Mouse (Mus musculus): ENCODE results near the gene Eif3f.

Eif3f gene

DNA sequence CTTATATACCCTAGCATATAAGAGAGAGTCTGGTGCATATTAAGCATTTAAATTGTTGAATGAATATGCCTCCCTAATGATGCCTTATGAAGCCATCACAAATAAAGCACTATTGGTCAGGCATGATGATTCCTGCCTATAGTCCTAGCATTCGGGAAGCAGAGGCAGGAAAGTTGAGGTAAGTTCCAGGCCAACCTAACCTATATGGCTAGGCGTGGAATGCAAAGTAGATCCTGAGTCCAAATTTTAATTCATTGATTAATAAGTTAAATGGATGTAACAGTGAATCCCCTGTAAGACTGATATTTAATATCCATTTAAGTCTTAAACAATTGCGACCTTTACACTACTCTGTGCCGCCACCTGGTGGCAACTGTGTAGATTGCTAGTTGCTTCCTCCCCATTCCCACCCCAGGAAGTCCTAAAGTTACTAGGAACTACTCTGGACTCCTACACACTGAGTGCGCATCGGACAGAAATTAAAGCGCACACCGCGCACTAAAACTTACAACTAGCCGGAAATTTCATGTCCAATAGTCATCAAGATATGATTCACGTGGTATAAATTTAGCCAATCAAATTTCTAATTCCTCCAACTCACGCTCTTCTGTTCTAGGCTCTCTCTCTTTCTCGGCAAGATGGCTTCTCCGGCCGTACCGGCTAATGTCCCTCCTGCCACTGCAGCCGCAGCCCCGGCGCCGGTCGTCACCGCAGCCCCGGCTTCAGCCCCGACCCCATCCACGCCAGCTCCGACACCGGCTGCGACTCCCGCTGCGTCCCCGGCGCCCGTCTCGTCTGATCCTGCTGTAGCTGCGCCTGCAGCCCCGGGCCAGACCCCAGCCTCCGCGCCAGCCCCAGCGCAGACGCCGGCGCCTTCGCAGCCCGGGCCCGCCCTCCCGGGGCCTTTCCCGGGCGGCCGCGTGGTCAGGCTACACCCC, at the start of gene Eif3f:
TSS of gene Eif3f (plus strand) at position 624 of the 938 bp plus-strand sequence.
- DNase-seq (ENCODE audit: extremely low read depth, low read depth, low spot score): peak; percentile 95

DNA sequence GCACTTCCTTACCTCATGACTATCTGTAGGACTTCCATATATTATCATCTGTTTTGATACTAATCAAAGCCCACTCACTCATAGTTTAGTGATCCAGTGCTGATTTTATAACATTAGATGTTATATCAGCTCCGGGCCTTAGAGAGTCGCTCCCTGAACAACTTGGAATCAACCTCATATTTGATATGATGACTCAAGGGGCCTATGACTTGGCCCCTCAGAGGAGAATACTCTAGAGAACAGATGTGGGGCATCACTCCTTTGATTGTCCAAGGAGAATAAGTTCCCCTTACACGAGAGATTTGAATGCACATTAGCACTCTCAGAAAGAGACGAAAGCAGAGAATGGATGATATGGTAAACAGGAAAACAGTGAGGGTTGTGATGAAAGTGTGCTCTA, 49.3 kb upstream of the Eif3f start, which contains the start of gene Olfr518:
TSS of gene Olfr518 (minus strand) at position 101 of the 400 bp plus-strand sequence.
- no peak for DNase-seq (ENCODE audit: extremely low read depth, low read depth, low spot score)

DNA sequence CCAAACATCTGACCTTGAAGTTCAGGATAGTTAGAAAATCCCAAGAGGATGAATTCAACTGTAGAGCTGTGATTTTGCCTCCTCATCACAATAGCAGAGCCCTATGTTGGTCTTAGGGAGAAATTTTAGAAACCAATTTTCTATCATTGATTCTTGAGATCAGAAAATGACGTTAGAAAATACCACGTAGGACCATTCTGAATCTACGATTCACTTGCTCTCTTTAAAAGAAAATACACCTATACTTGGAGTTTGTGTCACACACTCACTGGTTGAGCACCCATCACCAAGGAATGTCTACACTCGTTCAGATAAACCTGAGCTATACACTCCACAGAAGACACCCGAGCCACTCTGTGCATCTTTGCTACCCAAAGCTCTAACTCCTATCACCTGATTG, 39.9 kb upstream of the Eif3f start, which contains the start of gene Olfr519:
TSS of gene Olfr519 (minus strand) at position 101 of the 400 bp plus-strand sequence.
- DNase-seq (ENCODE audit: extremely low read depth, low read depth, low spot score): no peak

DNA sequence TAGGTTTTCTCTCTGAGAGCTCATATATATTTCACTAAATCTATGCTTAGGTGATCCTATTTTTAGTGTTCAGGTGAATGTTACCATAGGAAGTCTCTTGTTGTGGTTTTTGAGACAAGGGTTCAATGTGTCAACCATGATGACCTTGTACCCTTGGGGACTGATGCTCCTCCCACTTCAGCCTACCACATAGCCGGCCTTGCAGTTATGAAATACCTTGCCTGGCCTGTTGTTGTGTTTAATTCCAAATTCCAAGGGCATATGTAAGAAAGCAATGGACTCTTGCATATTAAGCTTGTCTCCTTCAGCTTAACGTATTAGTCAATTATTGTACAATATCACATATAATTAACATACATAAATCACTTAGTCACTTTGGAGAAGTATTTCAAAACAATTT, 30.2 kb upstream of the Eif3f start:
- DNase-seq (ENCODE audit: extremely low read depth, low read depth, low spot score): no peak

DNA sequence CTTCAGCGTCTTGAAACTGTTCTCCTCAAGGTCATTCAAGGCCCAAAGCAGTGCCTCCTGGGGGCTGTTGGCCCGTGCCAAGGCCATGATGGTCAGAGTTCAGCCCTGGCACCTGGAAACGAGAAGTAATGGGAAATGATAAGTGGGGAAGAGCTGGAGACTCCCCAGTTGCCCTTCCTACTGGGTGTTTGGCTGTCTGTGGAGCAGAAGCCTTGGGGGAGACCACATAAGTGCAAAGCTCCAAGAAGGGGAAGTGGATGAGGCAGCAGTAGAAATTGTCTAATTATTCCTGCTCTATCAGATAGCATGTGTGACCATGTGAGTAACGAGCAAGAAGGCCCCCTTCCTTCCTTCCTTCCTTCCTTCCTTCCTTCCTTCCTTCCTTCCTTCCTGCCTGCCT, 7.2 kb upstream of the Eif3f start:
- no peak for DNase-seq (ENCODE audit: extremely low read depth, low read depth, low spot score)

DNA sequence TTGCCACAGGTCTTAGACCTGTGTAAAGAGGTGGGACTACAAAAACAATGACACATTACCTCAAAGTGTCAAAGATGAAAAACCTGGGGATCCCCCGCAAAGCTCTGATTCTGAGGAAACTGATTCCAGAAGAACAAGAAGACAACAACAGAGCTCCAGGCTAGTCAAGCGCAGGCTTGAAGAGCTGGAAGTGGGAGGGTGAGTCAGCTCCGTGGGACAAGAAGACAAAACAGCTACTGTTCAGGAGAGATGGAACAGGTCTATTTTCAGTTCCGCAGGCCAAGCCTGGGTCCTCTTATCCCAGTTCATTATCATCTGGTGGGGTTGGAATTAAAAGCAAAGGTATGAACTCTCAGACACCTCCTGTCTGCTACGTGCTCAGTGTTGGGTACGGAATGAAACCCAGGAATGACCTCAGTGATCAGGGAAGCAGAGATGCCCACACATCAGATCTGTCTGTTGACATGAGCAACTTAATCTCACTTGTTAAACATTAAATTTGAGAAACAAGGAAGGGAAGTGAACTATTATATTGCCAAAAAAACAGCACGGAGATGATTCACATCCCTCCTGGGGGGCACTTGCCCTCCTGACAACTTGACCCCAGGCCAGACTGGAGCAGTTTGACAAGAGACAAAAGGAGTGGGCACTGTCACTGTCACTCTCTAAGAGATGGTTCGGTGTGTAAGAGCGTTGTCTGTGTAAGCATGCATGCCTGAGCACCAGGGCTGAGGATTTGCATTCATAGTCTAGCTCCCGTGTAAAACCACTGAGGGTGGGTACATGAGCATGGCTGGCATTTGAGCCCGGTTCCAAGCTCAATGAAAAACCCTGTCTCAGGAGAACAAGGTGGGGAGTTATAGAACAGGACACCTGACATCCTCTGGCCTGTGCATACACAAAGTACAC, 5.7 kb upstream of the Eif3f start:
- peak; percentile 43 for DNase-seq (ENCODE audit: extremely low read depth, low read depth, low spot score)

DNA sequence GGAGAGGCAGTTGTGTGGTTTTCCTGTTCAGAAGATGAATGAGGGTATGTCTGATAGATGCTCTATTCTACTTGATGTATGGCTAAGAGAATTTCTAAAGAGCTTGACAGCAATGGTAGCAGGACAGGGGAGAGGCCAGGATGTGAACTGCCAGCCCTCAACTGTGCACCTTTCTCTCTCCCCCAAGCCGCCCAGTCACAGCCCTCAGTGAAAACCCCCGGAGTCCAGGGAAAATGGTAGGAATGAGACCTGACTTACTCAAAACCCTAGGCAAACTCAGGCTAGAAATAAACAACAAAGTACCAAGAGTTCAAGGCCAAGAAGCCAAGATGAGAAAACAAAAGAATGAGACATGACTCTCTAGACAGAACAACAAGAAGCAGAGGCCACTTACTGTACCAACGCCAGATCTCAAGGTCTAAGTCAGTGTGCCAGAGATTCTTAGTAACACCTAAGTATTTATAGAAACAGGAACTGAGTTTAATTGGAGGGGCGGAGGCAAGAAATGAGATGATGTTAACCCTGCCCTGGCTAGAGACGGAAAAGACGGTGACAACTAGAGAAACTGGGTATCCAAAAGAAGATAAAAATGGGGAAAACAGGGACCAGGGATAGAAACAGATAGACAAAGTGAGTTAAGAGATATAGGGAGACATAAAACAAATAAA, 4.4 kb upstream of the Eif3f start, which contains the start of gene Nlrp10:
TSS of gene Nlrp10 (minus strand) at position 453 of the 668 bp plus-strand sequence.
- DNase-seq (ENCODE audit: extremely low read depth, low read depth, low spot score): no peak

DNA sequence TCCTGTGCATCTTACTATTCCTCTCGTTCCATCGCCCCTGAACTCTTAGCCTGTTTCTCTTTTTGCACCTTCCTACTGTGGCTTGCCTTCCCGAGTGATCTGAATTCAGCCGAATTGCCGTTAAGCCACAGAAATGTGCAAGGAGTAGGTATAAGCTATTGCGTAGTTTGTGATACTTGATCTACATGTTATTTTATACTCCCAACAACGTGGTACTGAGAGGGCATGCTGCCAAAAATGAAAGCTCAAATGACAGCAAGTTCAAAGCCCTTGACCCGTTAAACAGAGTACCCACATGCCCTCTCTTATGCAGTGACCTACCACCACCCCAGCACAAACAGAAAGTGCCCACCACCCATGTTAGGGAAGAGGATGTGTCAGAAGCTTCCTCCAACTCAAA, 619 bp downstream of the Eif3f start:
- DNase-seq (ENCODE audit: extremely low read depth, low read depth, low spot score): no peak

DNA sequence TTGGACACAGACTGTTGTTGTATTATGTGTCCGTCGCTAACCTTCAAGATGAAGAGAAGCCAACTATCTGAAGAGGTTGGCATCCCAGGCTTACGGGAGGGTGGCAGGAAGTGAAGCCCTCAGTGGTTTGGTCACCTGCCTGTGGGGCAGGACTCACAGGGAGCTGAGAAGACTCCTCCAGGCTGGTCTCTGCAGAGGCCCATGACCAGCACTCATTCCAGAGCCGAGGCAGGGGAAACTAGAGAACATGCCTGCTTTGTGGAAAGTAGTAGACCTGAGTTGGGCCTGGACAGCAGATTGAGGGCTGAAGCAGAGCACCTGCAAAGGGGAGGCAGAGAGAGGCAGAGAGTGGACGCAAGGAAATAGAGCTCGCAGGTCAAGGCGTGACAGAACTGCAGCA, 1.2 kb downstream of the Eif3f start:
- no peak for DNase-seq (ENCODE audit: extremely low read depth, low read depth, low spot score)

DNA sequence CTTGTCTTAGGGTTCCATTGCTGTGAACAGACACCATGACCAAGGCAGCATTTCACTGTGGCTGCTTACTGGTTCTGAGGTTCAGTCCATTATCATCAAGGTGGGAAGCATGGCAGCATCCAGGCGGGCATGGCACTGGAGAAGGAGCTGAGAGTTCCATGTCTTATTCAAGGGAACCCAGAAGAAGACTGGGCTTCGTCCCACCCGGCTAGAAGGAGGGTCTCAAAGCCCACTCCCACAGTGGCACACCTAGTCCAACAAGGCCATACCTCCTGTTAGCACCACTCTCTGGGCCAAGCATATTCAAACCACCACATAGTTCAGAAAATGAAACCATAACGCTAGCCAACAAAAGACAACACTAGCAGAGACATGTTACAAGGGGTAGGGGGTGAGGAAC, 2.4 kb downstream of the Eif3f start:
- no peak for DNase-seq (ENCODE audit: extremely low read depth, low read depth, low spot score)

DNA sequence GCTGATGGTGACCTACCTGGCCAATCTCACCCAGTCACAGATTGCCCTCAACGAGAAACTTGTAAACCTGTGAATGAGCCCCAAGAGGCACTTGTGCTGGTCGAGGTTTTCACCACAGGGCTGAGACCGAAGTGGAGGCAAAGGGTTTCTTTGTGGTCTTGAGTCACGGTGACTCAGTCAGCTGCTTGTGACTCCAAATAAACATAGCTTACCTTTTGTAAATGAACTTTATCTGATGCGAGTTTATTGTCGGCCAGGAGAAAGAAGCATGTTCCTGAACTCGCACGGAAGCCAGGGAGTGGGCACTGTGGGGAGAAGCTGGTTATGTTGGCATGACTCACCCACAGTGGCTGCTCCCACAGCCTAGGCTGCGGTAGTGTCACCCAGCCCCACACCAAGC, 7.2 kb downstream of the Eif3f start:
- DNase-seq (ENCODE audit: extremely low read depth, low read depth, low spot score): no peak

DNA sequence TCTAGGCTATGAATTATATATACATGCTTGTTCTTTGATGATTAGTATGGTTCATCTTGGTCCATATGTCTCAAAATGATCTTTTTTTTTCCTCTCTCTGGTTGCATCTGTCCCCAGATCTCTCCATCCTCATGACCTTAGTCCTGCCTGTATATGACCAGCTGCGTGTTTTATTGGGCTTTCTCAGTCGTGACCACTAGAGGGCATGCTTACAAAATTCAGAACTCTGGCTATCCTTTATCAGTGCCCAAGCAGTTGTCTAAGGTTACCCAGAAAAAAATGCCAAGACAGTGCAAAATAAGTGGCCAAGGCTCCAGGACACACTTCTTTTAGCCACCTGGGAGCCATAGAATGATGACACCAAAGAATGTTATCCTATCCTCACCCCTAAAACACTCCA, 9.8 kb downstream of the Eif3f start:
- DNase-seq (ENCODE audit: extremely low read depth, low read depth, low spot score): no peak

DNA sequence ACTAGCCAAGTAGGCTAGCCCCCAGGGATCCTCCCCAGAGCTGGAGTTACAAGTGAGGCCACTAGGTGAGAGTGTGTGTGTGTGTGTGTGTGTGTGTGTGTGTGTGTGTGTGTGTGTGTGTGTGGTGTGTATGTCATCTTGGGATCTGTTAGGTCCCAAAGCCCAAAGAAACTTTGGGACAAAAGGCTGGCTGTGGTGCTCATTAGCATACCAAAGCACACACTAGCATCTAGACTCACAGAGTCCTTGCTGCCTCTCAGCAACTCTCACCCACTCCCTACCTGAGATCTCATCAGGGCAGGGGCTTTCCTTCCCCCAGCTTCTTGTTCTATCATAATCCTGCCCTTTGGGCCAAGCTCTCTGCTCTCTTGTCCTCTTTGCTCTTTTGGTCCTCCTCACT, 14.4 kb downstream of the Eif3f start:
- DNase-seq (ENCODE audit: extremely low read depth, low read depth, low spot score): no peak

DNA sequence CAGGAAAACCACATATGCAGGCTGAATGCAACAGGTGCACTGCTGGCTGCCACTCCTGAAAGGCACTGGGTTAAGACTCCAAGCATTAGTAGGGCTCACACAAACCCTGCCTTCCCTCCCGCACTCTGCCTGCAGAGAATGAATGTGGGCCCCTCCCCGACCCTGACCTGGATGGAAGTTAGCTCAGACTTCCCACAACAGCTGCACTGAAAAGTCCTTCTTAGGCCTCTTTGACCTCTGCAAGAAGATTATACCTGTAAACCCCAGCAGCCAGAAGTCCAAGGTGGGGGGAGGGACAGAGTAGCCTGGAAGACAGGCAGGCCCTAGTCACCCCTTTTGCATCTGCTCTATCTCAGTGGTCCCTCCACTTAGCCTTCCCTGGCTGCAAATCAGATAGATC, 15.1 kb downstream of the Eif3f start:
- DNase-seq (ENCODE audit: extremely low read depth, low read depth, low spot score): no peak

DNA sequence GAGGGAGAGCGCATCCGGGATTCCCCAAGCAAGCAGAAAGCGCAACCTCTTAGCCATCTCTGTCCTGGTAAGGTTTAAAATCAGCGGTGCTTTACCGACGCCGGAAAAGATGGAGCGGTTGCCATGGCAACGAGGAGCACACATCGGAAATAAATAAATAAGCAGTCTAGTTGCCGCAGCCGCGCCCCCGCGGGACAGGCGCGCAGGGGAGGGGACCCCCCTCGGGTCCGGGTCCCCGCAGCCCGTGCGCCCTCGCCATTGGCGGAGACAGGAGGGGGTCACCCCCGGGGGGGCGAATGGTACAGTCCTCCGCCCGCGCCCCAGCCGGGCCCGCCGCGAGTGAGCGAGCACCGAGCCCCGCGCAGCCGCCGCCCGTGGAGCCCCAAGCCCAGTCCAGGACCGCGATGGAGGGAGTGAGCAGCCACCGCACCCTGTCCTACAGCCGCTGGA, 16.1 kb downstream of the Eif3f start, which contains the start of gene Tub:
TSS of gene Tub (plus strand) at position 27 of the 450 bp plus-strand sequence.
- no peak for DNase-seq (ENCODE audit: extremely low read depth, low read depth, low spot score)

DNA sequence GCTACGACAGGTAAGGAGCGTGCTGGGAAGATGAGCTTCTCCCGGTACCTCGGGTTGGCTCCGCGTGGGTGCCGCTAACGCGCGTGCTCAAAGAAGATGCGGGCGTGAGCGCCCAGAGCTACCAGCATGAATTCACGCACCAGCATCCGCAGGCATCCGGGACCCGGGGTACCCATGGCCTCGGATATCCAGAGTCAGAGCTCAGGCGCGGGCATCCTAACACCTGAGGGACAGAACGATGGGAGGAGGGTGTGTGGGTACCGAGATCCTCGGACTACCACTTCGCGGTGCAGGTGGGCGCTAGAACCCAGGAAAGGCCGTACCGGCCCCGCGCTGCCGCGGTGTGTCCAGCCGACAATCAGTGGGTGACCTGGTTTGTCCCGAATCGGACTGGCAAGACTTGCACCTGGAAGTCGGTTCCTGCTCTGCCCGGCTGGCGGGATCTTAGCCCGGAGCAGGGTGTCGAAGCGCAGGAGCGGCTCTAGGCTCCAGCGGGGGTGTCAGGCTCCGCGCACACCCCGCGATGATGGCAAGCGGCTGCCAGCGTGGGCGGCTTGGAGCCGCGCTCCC, 16.6 kb downstream of the Eif3f start:
- DNase-seq (ENCODE audit: extremely low read depth, low read depth, low spot score): no peak

DNA sequence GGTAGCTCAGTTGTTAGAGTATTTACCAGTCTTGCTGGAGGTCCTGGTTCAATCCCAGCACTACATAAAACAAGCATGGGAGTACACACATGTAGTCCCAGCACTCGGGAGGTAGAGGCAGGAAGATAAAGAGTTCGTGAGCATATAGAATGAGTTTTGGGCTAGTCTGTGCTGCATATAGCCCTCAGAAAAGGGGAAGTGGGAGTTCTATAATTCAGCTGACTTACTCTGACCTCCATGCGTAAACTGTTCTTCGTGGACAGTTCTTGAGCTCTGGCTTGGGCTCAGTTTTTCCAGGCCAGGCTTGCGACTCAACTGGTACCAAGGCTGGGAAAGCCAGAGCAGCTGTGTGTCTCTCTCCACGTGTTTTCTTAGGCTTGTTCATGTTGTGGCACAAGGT, 18.6 kb downstream of the Eif3f start:
- DNase-seq (ENCODE audit: extremely low read depth, low read depth, low spot score): no peak

DNA sequence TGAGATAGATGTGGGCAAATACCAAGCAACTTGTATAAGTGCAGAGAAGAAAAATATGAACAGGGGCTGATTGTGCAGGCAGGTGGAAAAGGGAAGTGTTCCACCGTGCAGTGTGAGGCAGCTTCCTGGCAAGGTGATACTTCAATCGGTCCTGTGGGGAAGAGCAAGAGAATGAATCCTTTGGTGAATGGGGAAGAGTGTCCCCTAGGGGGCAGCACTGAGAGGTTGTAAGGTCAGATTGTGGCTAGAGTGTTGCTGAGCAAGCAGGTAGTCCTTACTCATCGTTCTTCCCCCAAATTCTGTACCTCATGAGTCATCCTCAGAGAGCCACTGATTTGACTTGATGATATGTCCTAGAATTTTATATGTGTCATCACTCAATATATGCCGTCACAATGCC, 20.0 kb downstream of the Eif3f start:
- DNase-seq (ENCODE audit: extremely low read depth, low read depth, low spot score): no peak

DNA sequence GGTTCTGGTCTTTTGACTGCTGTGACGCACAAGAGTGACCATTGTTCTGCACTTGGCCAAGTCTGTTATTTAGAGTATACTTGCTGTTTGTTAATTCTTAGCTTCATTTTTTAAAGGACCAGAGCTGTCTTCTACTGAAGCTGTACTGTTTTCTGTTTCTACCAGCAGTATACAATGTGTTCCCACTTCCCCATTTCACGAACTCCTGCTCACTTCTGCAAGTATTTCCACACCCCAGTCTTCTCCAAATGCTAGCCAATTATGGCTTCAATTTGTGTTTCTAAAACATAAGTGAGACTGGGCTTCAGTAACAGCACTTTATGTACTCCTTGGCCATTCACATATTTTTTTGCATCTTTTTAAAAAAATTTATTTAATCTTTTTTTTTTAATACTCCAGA, 23.5 kb downstream of the Eif3f start:
- DNase-seq (ENCODE audit: extremely low read depth, low read depth, low spot score): no peak

DNA sequence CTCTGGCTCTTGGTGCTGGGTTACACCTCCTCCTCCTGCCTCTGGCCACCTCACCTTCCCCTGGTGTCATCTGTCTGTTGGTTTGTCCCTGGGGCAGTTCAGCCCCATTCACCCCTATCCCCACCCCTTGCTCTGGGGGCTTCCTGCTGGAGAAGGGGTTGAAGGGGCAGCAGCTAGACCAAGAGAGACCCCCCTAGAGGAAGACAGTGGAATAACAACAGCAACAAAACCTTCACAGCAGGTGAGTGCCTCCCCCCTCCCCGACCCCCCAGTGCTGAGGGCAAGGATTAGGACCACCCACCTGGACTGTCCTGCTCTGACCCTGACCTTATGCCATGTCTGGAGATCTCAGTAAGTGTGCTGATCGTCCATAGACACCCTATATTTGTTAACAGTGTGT, 31.8 kb downstream of the Eif3f start:
- DNase-seq (ENCODE audit: extremely low read depth, low read depth, low spot score): no peak
